In the genomic region with DNA sequence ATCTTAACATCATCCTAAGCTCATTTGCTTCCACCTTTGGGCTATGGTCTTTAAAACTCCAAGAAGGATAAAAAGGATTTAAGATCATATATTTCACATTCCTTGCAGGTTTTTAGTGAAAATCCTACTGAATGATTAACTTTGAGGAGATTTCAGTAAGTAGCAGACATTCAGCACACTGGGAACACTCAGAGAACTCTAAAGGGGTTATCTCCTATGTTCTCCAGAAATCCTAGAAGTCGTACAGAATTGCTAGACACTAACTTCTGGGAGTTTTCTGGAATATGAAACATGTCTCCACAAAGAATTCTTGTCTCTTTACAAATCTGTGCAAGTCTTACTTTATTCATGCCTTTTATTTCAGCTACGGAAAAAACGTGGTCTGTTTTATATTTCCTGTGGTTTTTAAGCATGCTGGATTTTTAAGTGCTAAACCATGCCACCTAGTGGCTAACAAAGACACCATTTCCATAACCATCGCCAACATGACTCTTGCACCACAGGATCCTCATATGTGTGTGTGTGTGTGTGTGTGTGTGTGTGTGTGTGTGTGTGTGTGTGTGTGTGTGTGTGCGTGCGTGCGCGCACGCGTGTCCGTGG, we compare ENCODE assay signal across 8 mouse cellular contexts. TPM values are rescaled to one million over a fixed set of nuclear protein-coding genes. Genes with fewer than 3 reads are reported as not detected.
DNase-seq lines count a peak whose midpoint lies in the region; ATAC-seq and TF ChIP-seq lines count a peak whose summit lies in the region.

No protein-coding gene starts in this region.

- peak; percentile 39; the same call in 1 of the 2 replicates for TF ChIP-seq CTCF in cortical plate, adult 2 months (IDR thresholded peaks at IDR 0.05; ENCODE audit: extremely low read depth, insufficient read depth, low read length)
- peak; percentile 69 for TF ChIP-seq CTCF in liver, postnatal 0 days (IDR thresholded peaks at IDR 0.05; ENCODE audit: low read depth)

- H3K27ac ChIP-seq in cortical plate, adult 2 months (ENCODE audit: insufficient read depth, low read length): no peak overlapping the region
- no peak overlapping the region for H3K27ac ChIP-seq in liver, postnatal 0 days (ENCODE audit: low read depth)
- peak overlapping the region; percentile 80 for H3K27ac ChIP-seq in stomach, embryonic 14.5 days (ENCODE audit: low read length)

- no peak for TF ChIP-seq EP300 in liver, postnatal 0 days (IDR thresholded peaks at IDR 0.05; ENCODE audit: low read depth)

- no peaks in the 10 kb centered on the region for H3K27me3 ChIP-seq in liver, postnatal 0 days (ENCODE audit: insufficient read depth, low read length)
- no peaks in the 10 kb centered on the region for H3K27me3 ChIP-seq in stomach, embryonic 14.5 days (ENCODE audit: control insufficient read depth, insufficient read depth, low read length)

- H3K9me3 ChIP-seq in liver, postnatal 0 days (ENCODE audit: low read length): no peaks in the 10 kb centered on the region
- no peaks in the 10 kb centered on the region for H3K9me3 ChIP-seq in stomach, embryonic 14.5 days (ENCODE audit: control insufficient read depth, low read depth, low read length)

- H3K4me1 ChIP-seq in cortical plate, adult 2 months (ENCODE audit: control insufficient read depth, insufficient read depth, low read length): no peaks in the 10 kb centered on the region
- no peaks in the 10 kb centered on the region for H3K4me1 ChIP-seq in liver, postnatal 0 days (ENCODE audit: insufficient read depth)
- H3K4me1 ChIP-seq in stomach, embryonic 14.5 days (ENCODE audit: control insufficient read depth, insufficient read depth, low read length): peaks cover 5% of the 10 kb centered on the region; the same call in 1 of the 2 replicates

- TF ChIP-seq POLR2A in cortical plate, adult 2 months (IDR thresholded peaks at IDR 0.05; ENCODE audit: extremely low read depth, insufficient read depth, low read length): no peak

- no peak overlapping the region for H3K4me3 ChIP-seq in cortical plate, adult 2 months (ENCODE audit: insufficient read depth, low read length)
- no peak overlapping the region for H3K4me3 ChIP-seq in liver, postnatal 0 days (ENCODE audit: low read depth, low read length)
- peak overlapping the region; percentile 47 for H3K4me3 ChIP-seq in stomach, embryonic 14.5 days (ENCODE audit: low read depth, low read length)

- no peak overlapping the region for H3K4me2 ChIP-seq in liver, postnatal 0 days (ENCODE audit: low read depth, low read length)
- peak overlapping the region; percentile 48 for H3K4me2 ChIP-seq in stomach, embryonic 14.5 days (replicated peaks; ENCODE audit: low read depth, low read length)

- intact Hi-C loops in gastrocnemius, postnatal 36 days (cut with DNase I): loop anchor here (5.0 kb wide), 2 partner anchors 566 to 1086 kb away; no protein-coding TSS in a partner anchor

- no peak overlapping the region for H3K9ac ChIP-seq in liver, postnatal 0 days (replicated peaks)
- peak overlapping the region; percentile 45 for H3K9ac ChIP-seq in stomach, embryonic 14.5 days (replicated peaks; ENCODE audit: low read depth, low read length)

- no peaks in the 10 kb centered on the region for H3K36me3 ChIP-seq in liver, postnatal 0 days (replicated peaks; ENCODE audit: insufficient read depth, low read length)
- peaks cover 4% of the 10 kb centered on the region; the same call in 1 of the 2 replicates for H3K36me3 ChIP-seq in stomach, embryonic 14.5 days (ENCODE audit: control insufficient read depth, insufficient read depth, low read length)

- peak; percentile 70; the same call in 1 of the 2 replicates for ATAC-seq in cerebellum, adult (ENCODE audit: insufficient number of reproducible peaks, low FRiP score, low TSS enrichment)
- ATAC-seq in hematopoietic stem cell, adult 5-6 weeks (replicated peaks in 1 of 2; ENCODE audit: insufficient read depth in 1 of 2, low FRiP score in 2 of 2, low TSS enrichment in 1 of 2, low read depth in 1 of 2, poor library complexity in 2 of 2, severe bottlenecking in 2 of 2): peak; percentile 88 to 94
- 0 out of 2 replicates have a peak, but pooled peaks have one; percentile 27 for ATAC-seq in liver, postnatal 0 days
- ATAC-seq in stomach, embryonic 14.5 days (ENCODE audit: insufficient number of reproducible peaks, insufficient read depth, low FRiP score, low read depth): 0 out of 2 replicates have a peak, but pooled peaks have one; percentile 16

- WGBS in liver, postnatal 0 days (ENCODE audit: insufficient replicate concordance): 7% methylated on average over 4 of the region's 11 CpGs
- WGBS in stomach, embryonic 14.5 days: 3% methylated on average over 9 of the region's 11 CpGs

- DNase-seq in cerebellum, adult 8-10 months: no peak
- peak; percentile 88 for DNase-seq in 3T3-L1 (ENCODE audit: low read depth, low spot score)
- no peak for DNase-seq in liver, postnatal 0 days
- DNase-seq in gastrocnemius, postnatal 36 days: no peak

RNA-seq across cellular contexts. Expression of gene Col3a1, which starts 2.5 kb away (rescaled TPM):
- polyA plus RNA-seq in cortical plate, adult 2 months (2012; rRNA removed): 1.9 and 2.2 TPM in 2 replicates
- total RNA-seq in hematopoietic stem cell, adult 5-6 weeks (2017): not detected in 2 replicates
- polyA plus RNA-seq in liver, postnatal 0 days (2015; fragmentation: Nextera tagmentation; extraction: Ambion mirVana): 48.6 and 58.8 TPM in 2 replicates
- polyA plus RNA-seq in stomach, embryonic 14.5 days (2014; fragmentation: Nextera tagmentation; extraction: Ambion mirVana): 2,030 and 2,122 TPM in 2 replicates
- total RNA-seq in gastrocnemius, postnatal 36 days (2021): 100 to 1,000 TPM; 366 to 551 TPM

Comparison
In these comparisons a context has a peak if more than half of its experiments do, and no peak if none do; other contexts are left out.
1. ATAC-seq: peak in every context shown above with its lines; median percentile 91 in hematopoietic stem cell, adult 5-6 weeks; 70 in cerebellum, adult; 27 in liver, postnatal 0 days; 16 in stomach, embryonic 14.5 days.
2. RNA of gene Col3a1, which starts 2.5 kb away (polyA plus RNA-seq): 2,030 to 2,122 TPM in stomach, embryonic 14.5 days; 48.6 to 58.8 TPM in liver, postnatal 0 days and 1.9 to 2.2 TPM in cortical plate, adult 2 months; every median in the first group is over 10 times any median in the second.